Mouse (Mus musculus) thymus, postnatal 4 days (tissue): ENCODE measurements around the gene Hmgb1.
"Not testable (repeated sequence)": the region's sequence is repeated elsewhere in the genome, so short reads cannot be mapped to it uniquely, and the experiment has no call there.

ENCODE experiments used
- DNase-seq: peaks from one replicate; pipeline ENCODE4 v3.0.0; 2021

Hmgb1 gene

GRCm38 (mm10) chr5:149143766-149144375 lies 40.4 kb downstream of the Hmgb1 start:
- DNase-seq, result no peak

GRCm38 (mm10) chr5:149141155-149141554 lies 43.1 kb downstream of the Hmgb1 start:
- DNase-seq, result not testable (repeated sequence)

- DNase-seq, result peak; percentile 42
Observed at GRCm38 (mm10) chr5:149140336-149140735, 44.0 kb downstream of the Hmgb1 start.

GRCm38 (mm10) chr5:149138087-149138486 lies 46.2 kb downstream of the Hmgb1 start:
- not testable (repeated sequence) for DNase-seq

GRCm38 (mm10) chr5:149137447-149137846 lies 46.8 kb downstream of the Hmgb1 start:
- DNase-seq, result no peak

GRCm38 (mm10) chr5:149136933-149137365 lies 47.3 kb downstream of the Hmgb1 start:
- peak; percentile 70 for DNase-seq

GRCm38 (mm10) chr5:149135455-149136354 lies 48.6 kb downstream of the Hmgb1 start:
- peak; percentile 52 for DNase-seq

- peak; percentile 73 for DNase-seq
Observed at GRCm38 (mm10) chr5:149134751-149135454, 49.4 kb downstream of the Hmgb1 start.

GRCm38 (mm10) chr5:149128473-149128872 lies 55.8 kb downstream of the Hmgb1 start:
- DNase-seq, result peak; percentile 51

- peak; percentile 64 for DNase-seq
Observed at GRCm38 (mm10) chr5:149123795-149124194, 60.5 kb downstream of the Hmgb1 start.

GRCm38 (mm10) chr5:149119341-149119881 lies 64.9 kb downstream of the Hmgb1 start:
- DNase-seq, result no peak

GRCm38 (mm10) chr5:149117815-149118547 lies 66.3 kb downstream of the Hmgb1 start:
- no peak for DNase-seq

GRCm38 (mm10) chr5:149114587-149114986 lies 69.7 kb downstream of the Hmgb1 start:
- no peak for DNase-seq

- no peak for DNase-seq
Observed at GRCm38 (mm10) chr5:149114034-149114433, 70.3 kb downstream of the Hmgb1 start.

GRCm38 (mm10) chr5:149113439-149113838 lies 70.8 kb downstream of the Hmgb1 start:
- DNase-seq, result no peak

- DNase-seq, result no peak
Observed at GRCm38 (mm10) chr5:149112559-149112958, 71.7 kb downstream of the Hmgb1 start.

GRCm38 (mm10) chr5:149109220-149109619 lies 75.1 kb downstream of the Hmgb1 start:
- DNase-seq, result no peak

- DNase-seq, result no peak
Observed at GRCm38 (mm10) chr5:149108178-149108577, 76.1 kb downstream of the Hmgb1 start.

- DNase-seq, result no peak
Observed at GRCm38 (mm10) chr5:149107566-149107965, 76.7 kb downstream of the Hmgb1 start.

GRCm38 (mm10) chr5:149104096-149104725 lies 80.1 kb downstream of the Hmgb1 start:
- no peak for DNase-seq

GRCm38 (mm10) chr5:149101869-149102268 lies 82.4 kb downstream of the Hmgb1 start:
- no peak for DNase-seq

- DNase-seq, result no peak
Observed at GRCm38 (mm10) chr5:149100091-149100490, 84.2 kb downstream of the Hmgb1 start.
